Mouse (Mus musculus): ENCODE measurements around the gene Kctd21. TPM values are rescaled to one million over a fixed set of nuclear protein-coding genes. Genes with fewer than 3 reads are reported as not detected.

The Kctd21 gene
- polyA plus RNA-seq, 1 experiment from 2014 or later: 6.6 TPM

DNA sequence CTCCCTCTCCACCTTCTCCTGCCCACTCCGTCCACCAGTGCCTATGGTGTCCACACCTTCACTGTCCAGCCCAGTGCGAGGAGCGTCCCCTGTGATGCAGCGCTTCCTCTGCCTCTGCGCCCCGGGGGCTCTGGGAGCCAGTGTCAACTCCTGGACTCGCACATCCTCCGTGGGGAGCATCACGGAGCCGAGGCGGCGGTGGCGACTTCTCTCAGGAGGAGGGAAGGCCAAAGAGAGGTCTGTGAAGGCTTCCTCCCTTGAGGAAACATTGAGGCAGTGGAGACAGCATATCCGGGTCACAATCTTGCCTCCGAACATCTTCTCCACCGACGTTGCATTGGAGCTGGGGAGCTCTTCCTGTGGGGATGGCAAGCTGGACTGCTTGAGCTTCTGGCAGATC lies 19.9 kb upstream of the Kctd21 start:
- no peaks in the 10 kb centered on the region for H3K27me3 ChIP-seq (ENCODE audit: control insufficient read depth, insufficient read depth, low read length)
- H3K4me2 ChIP-seq (replicated peaks; ENCODE audit: low read depth, low read length): no peak overlapping the region
- no peak overlapping the region for H3K4me3 ChIP-seq (ENCODE audit: low read depth, low read length)
- no peak for ATAC-seq (ENCODE audit: insufficient number of reproducible peaks, insufficient read depth, low FRiP score, low read depth)
- H3K4me1 ChIP-seq (ENCODE audit: control insufficient read depth, insufficient read depth, low read length): no peaks in the 10 kb centered on the region
- no peaks in the 10 kb centered on the region for H3K9me3 ChIP-seq (ENCODE audit: control insufficient read depth, low read depth, low read length)
- H3K9ac ChIP-seq (replicated peaks; ENCODE audit: low read depth, low read length): no peak overlapping the region
- H3K27ac ChIP-seq (ENCODE audit: low read length): no peak overlapping the region
- H3K36me3 ChIP-seq (ENCODE audit: control insufficient read depth, insufficient read depth, low read length): peaks cover 13% of the 10 kb centered on the region
- 88% methylated on average over 17 of the region's 17 CpGs for WGBS

DNA sequence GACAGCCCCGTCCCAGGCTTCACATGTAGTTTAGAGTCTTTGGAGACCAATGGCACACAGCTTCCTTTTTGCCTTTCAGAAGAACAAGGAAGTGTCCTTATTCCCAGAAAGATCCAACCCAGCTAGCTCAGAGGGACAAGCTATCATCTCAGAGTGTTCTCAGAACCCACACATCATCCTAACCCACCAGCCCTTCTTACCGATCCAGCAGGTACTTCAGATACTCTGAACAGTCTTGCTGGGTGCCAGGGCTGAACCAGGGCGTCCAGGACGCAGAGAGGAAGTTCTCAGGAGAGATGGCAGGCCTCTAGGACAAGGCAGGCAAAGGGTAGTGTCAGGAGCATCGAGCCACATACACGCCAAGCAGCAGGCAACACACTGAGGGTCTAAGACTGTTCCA lies 19.3 kb upstream of the Kctd21 start:
- H3K36me3 ChIP-seq (ENCODE audit: control insufficient read depth, insufficient read depth, low read length): peaks cover 13% of the 10 kb centered on the region
- H3K4me3 ChIP-seq (ENCODE audit: low read depth, low read length): no peak overlapping the region
- no peak overlapping the region for H3K9ac ChIP-seq (replicated peaks; ENCODE audit: low read depth, low read length)
- no peak for ATAC-seq (ENCODE audit: insufficient number of reproducible peaks, insufficient read depth, low FRiP score, low read depth)
- no peaks in the 10 kb centered on the region for H3K4me1 ChIP-seq (ENCODE audit: control insufficient read depth, insufficient read depth, low read length)
- WGBS: 83% methylated on average over 6 of the region's 6 CpGs
- H3K27me3 ChIP-seq (ENCODE audit: control insufficient read depth, insufficient read depth, low read length): no peaks in the 10 kb centered on the region
- H3K9me3 ChIP-seq (ENCODE audit: control insufficient read depth, low read depth, low read length): no peaks in the 10 kb centered on the region
- H3K4me2 ChIP-seq (replicated peaks; ENCODE audit: low read depth, low read length): no peak overlapping the region
- H3K27ac ChIP-seq (ENCODE audit: low read length): no peak overlapping the region

DNA sequence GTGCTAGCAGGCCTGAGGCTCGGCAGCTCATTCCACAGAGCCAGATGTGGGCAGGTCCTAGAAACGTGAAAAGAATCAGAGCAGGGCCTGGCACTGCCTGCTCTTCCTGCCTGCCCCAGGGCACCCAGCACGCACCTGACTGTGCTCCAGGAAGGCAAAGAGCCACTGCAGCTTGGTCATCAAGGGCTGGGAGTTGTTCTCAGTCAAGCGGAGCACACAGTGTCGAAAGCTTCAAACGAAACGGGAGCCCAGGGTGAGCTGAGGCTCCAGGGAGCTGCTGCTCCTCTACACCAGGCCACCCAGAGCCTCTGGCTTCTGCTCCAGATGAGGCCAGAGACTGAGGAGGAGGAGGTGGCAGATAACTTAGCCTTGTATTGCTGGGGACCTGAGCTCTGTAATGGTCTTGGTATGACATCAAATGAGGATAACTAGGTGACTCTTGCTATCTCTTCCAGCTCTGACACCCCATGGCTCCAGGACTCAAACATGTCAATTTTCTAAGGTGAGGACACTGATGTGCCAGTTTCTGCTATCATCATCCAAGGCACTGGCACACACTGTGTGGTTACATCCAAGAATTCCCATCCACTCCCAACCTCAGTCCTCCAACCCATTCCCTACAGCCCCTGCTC lies 18.6 kb upstream of the Kctd21 start:
- no peak overlapping the region for H3K9ac ChIP-seq (replicated peaks; ENCODE audit: low read depth, low read length)
- WGBS: 76% methylated on average over 7 of the region's 7 CpGs
- H3K4me1 ChIP-seq (ENCODE audit: control insufficient read depth, insufficient read depth, low read length): no peaks in the 10 kb centered on the region
- no peak for ATAC-seq (ENCODE audit: insufficient number of reproducible peaks, insufficient read depth, low FRiP score, low read depth)
- H3K4me2 ChIP-seq (replicated peaks; ENCODE audit: low read depth, low read length): no peak overlapping the region
- H3K27me3 ChIP-seq (ENCODE audit: control insufficient read depth, insufficient read depth, low read length): no peaks in the 10 kb centered on the region
- H3K36me3 ChIP-seq (ENCODE audit: control insufficient read depth, insufficient read depth, low read length): peaks cover 11% of the 10 kb centered on the region
- H3K27ac ChIP-seq (ENCODE audit: low read length): no peak overlapping the region
- H3K4me3 ChIP-seq (ENCODE audit: low read depth, low read length): no peak overlapping the region
- no peaks in the 10 kb centered on the region for H3K9me3 ChIP-seq (ENCODE audit: control insufficient read depth, low read depth, low read length)

DNA sequence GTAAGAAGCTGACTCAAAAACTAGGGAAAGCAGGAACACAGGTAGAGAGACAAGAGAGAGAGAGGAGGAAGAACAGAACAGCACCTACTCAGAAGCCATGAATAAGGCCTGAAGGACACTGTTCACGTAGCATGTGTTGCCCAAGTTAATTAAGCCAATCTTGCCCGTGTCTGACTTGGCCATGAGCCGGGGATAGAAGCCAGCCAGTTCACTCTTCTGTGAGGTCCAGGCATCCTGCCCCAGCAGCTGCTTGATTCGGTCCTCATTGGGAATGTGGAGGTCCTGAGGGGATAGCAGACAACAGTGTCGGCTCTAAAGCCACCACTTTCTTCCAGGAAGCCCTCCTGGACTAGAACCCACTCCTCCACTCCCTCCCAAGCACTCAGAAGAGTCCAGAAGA lies 17.5 kb upstream of the Kctd21 start:
- Histone ChIP-seq H3K4me3 (ENCODE audit: low read depth, low read length) (no peak overlapping the region), H3K36me3 (ENCODE audit: control insufficient read depth, insufficient read depth, low read length) (peaks cover 5% of the 10 kb centered on the region)
- 83% methylated on average over 5 of the region's 5 CpGs for WGBS

DNA sequence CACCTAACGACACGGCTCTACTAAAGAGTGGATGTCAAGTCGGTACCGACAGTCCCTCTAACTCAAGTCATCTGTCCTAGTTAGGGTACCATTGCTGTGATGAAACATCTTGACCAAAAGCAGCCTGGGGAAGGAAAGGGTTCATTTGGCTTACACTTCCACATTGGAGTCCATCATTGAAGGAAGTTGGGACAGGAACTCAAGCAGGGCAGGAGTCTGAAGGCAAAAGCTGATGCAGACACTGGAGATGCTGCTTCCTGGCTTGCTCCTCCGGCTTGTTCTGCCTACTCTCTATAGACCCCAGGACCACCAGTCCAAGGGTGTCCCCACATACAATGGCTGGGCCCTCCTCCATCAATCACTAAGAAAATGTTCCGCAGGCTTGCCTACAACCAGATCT lies 16.5 kb upstream of the Kctd21 start:
- Histone ChIP-seq H3K4me1 (ENCODE audit: control insufficient read depth, insufficient read depth, low read length) (no peaks in the 10 kb centered on the region), H3K4me3 (ENCODE audit: low read depth, low read length) (no peak overlapping the region), H3K9me3 (ENCODE audit: control insufficient read depth, low read depth, low read length) (no peaks in the 10 kb centered on the region), H3K27ac (ENCODE audit: low read length) (no peak overlapping the region), H3K27me3 (ENCODE audit: control insufficient read depth, insufficient read depth, low read length) (no peaks in the 10 kb centered on the region), H3K36me3 (ENCODE audit: control insufficient read depth, insufficient read depth, low read length) (peaks cover 5% of the 10 kb centered on the region), H3K4me2 (replicated peaks; ENCODE audit: low read depth, low read length) (no peak overlapping the region), H3K9ac (replicated peaks; ENCODE audit: low read depth, low read length) (no peak overlapping the region)
- ATAC-seq (ENCODE audit: insufficient number of reproducible peaks, insufficient read depth, low FRiP score, low read depth): no peak
- 84% methylated on average over 6 of the region's 6 CpGs for WGBS

More for the DNA sequence above, 17.5 kb upstream of the Kctd21 start:
- Histone ChIP-seq H3K9ac (replicated peaks; ENCODE audit: low read depth, low read length) (no peak overlapping the region), H3K9me3 (ENCODE audit: control insufficient read depth, low read depth, low read length) (no peaks in the 10 kb centered on the region), H3K27me3 (ENCODE audit: control insufficient read depth, insufficient read depth, low read length) (no peaks in the 10 kb centered on the region), H3K27ac (ENCODE audit: low read length) (no peak overlapping the region), H3K4me1 (ENCODE audit: control insufficient read depth, insufficient read depth, low read length) (no peaks in the 10 kb centered on the region), H3K4me2 (replicated peaks; ENCODE audit: low read depth, low read length) (no peak overlapping the region)
- no peak for ATAC-seq (ENCODE audit: insufficient number of reproducible peaks, insufficient read depth, low FRiP score, low read depth)

DNA sequence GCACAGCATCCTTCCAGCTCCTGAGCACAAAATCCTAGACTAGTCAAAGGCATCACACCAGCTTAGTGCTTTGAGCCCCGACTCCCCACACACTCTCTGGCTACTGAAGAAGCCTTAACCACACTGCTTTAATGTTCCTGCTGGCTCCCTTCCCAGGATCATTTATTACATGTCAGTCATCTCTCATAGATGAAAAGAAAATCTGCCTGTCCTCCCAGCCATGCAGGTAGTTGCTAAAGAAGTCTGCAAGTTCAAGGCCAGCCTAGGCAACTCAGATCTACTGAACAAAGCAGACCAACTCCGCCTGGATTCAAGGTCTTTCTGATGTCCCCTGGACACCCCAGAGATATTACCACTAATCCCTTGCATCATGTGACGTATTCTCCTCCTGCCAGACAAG lies 14.4 kb upstream of the Kctd21 start:
- no peaks in the 10 kb centered on the region for H3K4me1 ChIP-seq (ENCODE audit: control insufficient read depth, insufficient read depth, low read length)
- no peak overlapping the region for H3K27ac ChIP-seq (ENCODE audit: low read length)
- WGBS: 75% methylated on average over 3 of the region's 3 CpGs
- ATAC-seq (ENCODE audit: insufficient number of reproducible peaks, insufficient read depth, low FRiP score, low read depth): no peak
- H3K27me3 ChIP-seq (ENCODE audit: control insufficient read depth, insufficient read depth, low read length): no peaks in the 10 kb centered on the region
- no peak overlapping the region for H3K9ac ChIP-seq (replicated peaks; ENCODE audit: low read depth, low read length)
- H3K36me3 ChIP-seq (ENCODE audit: control insufficient read depth, insufficient read depth, low read length): no peaks in the 10 kb centered on the region; the same call in none of the 2 replicates
- H3K9me3 ChIP-seq (ENCODE audit: control insufficient read depth, low read depth, low read length): no peaks in the 10 kb centered on the region
- H3K4me3 ChIP-seq (ENCODE audit: low read depth, low read length): no peak overlapping the region
- H3K4me2 ChIP-seq (replicated peaks; ENCODE audit: low read depth, low read length): no peak overlapping the region

DNA sequence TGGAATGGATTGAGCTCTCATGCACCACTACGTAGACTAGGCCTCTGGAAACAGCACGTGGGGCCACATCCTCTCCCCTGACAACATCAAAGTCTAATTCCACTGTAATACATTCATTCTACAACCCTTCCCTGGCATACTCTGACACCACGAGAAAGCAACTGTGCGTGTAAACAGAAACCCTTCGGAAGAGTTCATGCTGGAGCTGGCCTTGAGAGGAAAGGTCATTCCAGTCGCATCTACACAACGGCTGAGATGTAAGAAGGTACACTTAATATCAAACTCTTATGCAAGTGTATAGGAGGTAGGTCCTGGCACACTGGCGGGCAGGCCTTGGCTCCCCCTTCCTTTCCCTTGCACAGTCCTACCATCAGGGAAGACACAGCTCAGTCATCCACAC lies 7.8 kb upstream of the Kctd21 start:
- Histone ChIP-seq H3K27ac (ENCODE audit: low read length) (no peak overlapping the region), H3K36me3 (ENCODE audit: control insufficient read depth, insufficient read depth, low read length) (no peaks in the 10 kb centered on the region; the same call in 1 of the 2 replicates), H3K4me2 (replicated peaks; ENCODE audit: low read depth, low read length) (no peak overlapping the region), H3K4me1 (ENCODE audit: control insufficient read depth, insufficient read depth, low read length) (no peaks in the 10 kb centered on the region), H3K9ac (replicated peaks; ENCODE audit: low read depth, low read length) (no peak overlapping the region), H3K4me3 (ENCODE audit: low read depth, low read length) (no peak overlapping the region), H3K9me3 (ENCODE audit: control insufficient read depth, low read depth, low read length) (no peaks in the 10 kb centered on the region), H3K27me3 (ENCODE audit: control insufficient read depth, insufficient read depth, low read length) (peaks cover 13% of the 10 kb centered on the region)
- WGBS: 89% methylated on average over 8 of the region's 8 CpGs
- no peak for ATAC-seq (ENCODE audit: insufficient number of reproducible peaks, insufficient read depth, low FRiP score, low read depth)

DNA sequence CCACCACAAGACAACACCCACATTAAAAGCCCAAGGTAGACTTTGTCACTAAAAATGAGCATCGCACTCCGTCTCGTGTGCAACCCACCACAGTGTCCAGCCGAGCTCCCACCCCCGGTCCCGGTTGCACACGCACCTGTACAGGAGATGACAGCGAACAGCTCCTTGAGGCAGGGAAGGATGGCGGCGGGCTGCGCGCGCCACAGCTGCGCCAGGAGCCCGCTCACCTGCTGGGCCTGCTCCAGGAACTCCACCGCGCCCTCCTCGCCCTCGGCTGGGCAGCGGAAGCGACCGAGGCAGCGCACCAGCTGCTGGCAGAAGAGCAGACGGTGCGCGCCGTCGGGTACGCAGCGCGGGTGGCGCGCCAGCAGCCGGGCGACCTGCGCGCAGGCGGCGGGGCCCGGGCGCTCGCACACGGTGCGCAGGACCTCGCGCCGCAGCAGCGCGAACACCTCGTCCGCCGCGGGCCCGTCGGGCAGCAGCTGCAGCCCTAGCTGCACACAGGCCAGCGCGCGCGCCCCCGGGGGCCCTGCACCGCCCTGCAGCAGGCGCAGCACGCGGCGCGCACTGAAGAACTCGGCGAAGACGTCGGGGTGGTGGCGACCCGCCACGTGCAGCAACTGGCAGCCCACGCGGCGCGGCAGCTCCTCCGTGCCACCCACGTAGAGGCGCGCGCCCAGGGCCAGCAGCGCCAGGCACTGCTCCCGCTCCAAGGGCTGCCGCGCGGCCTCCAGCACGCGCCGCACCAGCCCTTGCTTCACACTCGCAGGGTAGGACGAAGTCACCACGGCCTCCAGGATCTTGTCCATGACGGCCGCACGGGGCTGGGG lies 6.8 kb upstream of the Kctd21 start:
- Histone ChIP-seq H3K27ac (ENCODE audit: low read length) (no peak overlapping the region), H3K9me3 (ENCODE audit: control insufficient read depth, low read depth, low read length) (no peaks in the 10 kb centered on the region), H3K4me1 (ENCODE audit: control insufficient read depth, insufficient read depth, low read length) (no peaks in the 10 kb centered on the region), H3K27me3 (ENCODE audit: control insufficient read depth, insufficient read depth, low read length) (peaks cover 13% of the 10 kb centered on the region), H3K9ac (replicated peaks; ENCODE audit: low read depth, low read length) (no peak overlapping the region), H3K4me3 (ENCODE audit: low read depth, low read length) (peak overlapping the region; percentile 30), H3K4me2 (replicated peaks; ENCODE audit: low read depth, low read length) (peak overlapping the region; percentile 51), H3K36me3 (ENCODE audit: control insufficient read depth, insufficient read depth, low read length) (no peaks in the 10 kb centered on the region; the same call in 1 of the 2 replicates)
- 12% methylated on average over 90 of the region's 96 CpGs for WGBS
- peak; percentile 24; the same call in 1 of the 2 replicates for ATAC-seq (ENCODE audit: insufficient number of reproducible peaks, insufficient read depth, low FRiP score, low read depth)
